Mouse (Mus musculus) CH12.LX (cell line): Measurements from ENCODE around the gene Cped1.

Source experiments
- GABPA ChIP-seq: IDR thresholded peaks from 2 replicates; pipeline ENCODE4 v1.6.1; 2012; ENCODE audit warnings: low read depth, low read length, improper control_type of control experiment, inconsistent platforms; ENCODE audit not compliant: insufficient replicate concordance
- MAX ChIP-seq: IDR thresholded peaks from 2 replicates; pipeline ENCODE4 v1.6.1; 2011; ENCODE audit warnings: low read length, improper control_type of control experiment
- POLR2A ChIP-seq: IDR thresholded peaks from 2 replicates; pipeline ENCODE4 v1.6.1; 2011; ENCODE audit warnings: low read depth, mild to moderate bottlenecking, improper control_type of control experiment, low read length
- RCOR1 ChIP-seq: conservative IDR thresholded peaks from 2 replicates; pipeline ENCODE4 v1.6.1; 2012; ENCODE audit warnings: low read depth, mild to moderate bottlenecking, inconsistent platforms, low read length, improper control_type of control experiment
- TCF12 ChIP-seq: IDR thresholded peaks from 2 replicates; pipeline ENCODE4 v1.6.1; 2014; ENCODE audit warnings: low read depth, mild to moderate bottlenecking, inconsistent platforms, low read length, improper control_type of control experiment

DNA sequence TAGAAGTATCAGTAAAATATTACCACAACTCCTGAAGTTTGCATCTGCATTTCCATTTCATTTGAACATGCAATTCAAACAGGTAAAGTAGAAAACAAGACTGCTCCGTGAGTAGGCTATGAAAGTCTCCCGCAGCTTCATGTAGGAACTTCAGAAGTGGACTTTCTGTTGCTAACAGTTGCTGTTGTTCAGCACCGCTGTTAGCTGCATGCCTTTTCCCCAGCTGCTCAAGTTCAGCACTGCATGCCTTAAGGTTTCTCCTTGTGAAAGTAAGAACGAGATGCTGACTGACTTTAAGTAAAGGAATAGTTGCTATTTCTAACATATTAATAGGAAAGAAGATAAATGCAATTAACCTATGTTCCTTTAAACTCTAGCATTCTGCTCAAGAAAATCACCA is 306.3 kb downstream of the Cped1 start:
- TF ChIP-seq TCF12 = no peak
- no peak for TF ChIP-seq POLR2A
- no peak for TF ChIP-seq RCOR1
- no peak for TF ChIP-seq MAX
- TF ChIP-seq GABPA = no peak
